Mouse (Mus musculus) ovary, postnatal 10 days (tissue): ENCODE measurements around the gene Gm19668.
"Not testable (repeated sequence)": the region's sequence is repeated elsewhere in the genome, so short reads cannot be mapped to it uniquely, and the experiment has no call there.

ENCODE experiments used
- DNase-seq: peaks from one replicate; pipeline ENCODE4 v3.0.0; 2022; ENCODE audit warnings: low spot score

The Gm19668 gene

DNA sequence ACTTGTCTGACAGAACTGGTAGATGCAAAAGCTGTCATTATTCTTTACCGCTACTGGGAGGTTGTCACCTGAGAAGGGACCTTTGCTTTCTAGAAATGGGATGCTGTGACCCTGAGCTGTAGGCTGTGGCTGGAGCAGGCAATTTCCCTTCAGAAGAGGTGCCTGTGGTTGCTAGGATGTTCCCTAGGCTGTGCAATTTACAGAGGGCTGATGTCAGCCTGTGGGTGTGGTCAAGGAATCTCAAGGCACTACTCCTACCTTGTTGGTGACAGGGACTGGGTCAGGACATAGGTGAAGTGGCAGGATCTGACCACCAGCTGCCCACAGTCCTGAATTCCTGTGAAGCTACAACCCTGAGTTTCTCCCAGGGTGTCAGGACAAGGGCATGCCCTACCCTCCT, 29.2 kb downstream of the Gm19668 start:
- DNase-seq: no peak

DNA sequence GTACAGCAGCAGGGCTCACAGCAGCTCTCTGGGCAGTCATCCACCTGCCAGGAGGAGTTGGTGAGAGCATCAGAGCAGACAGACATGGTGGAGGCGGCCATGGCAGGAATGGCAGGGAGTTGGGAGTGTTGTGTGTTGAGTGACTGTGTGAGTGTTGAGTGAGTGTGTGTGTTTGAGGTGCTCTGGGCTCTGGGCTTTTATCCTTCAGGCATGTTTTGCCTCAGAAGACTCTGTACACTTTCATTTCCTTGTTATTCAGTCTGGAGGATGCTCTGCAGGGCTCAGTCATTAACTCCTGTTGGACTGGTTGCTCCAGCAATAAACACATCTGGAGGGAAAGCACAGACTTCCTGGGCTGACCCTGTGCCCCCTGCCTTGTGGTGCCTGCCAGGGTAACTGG, 39.4 kb downstream of the Gm19668 start, which contains the start of gene Gm3233:
Gene Gm3233, minus strand, starts transcription at position 101 of the 400 bp plus-strand sequence.
- DNase-seq: not testable (repeated sequence)

GRCm38 (mm10) chr10:77753448-77753847, 45.5 kb downstream of the Gm19668 start:
- DNase-seq: no peak

DNA sequence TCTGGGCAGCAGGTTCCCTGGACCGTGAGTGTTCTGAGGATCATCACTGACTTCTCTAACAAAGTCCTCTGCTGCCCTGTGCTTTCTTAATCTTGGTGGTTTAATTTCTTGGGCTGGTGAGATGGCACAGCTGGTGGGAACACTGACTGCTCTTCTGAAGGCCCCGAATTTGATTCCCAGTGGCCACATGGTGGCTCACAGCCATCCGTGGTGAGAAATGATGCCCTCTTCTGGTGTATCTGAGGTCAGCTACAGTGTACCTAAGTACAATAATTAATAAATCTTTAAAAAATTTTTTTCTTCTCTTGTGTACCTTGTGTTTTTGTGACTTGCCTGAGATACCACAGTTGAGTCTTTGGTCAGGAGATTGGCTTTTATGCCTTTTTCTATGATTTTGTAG, 46.6 kb downstream of the Gm19668 start:
- DNase-seq: not testable (repeated sequence)

DNA sequence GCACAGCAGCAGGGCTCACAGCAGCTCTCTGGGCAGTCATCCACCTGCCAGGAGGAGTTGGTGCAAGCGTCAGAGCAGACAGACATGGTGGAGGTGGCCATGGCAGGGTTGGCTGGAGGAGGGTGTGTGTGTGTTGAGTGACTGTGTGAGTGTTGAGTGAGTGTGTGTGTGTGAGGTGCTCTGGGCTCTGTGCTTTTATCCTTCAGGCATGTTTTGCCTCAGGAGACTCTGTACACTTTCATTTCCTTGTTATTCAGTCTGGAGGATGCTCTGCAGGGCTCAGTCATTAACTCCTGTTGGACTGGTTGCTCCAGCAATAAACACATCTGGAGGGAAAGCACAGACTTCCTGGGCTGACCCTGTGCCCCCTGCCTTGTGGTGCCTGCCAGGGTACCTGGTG, 47.7 kb downstream of the Gm19668 start, which contains the start of gene Gm9736:
Gene Gm9736, minus strand, starts transcription at position 101 of the 400 bp plus-strand sequence.
- not testable (repeated sequence) for DNase-seq

DNA sequence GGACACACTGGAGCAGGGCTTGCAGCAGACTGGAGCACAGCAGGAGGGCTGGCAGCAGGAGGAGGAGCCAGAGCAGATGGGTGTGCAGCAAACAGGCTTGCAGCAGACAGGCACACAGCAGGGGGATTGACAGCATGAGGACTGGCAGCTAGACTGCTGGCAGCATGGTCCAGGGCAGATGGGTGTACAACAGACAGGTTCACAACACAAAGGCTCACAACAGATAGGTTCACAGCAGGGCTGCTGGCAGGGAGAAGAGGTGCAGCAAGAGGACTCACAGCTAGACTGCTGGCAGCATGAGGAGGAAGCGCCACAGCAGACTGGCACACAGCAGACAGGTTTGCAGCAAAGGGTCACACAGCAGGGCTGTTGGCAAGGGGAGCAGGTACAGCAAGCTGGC, 48.2 kb downstream of the Gm19668 start:
- not testable (repeated sequence) for DNase-seq
